Mouse (Mus musculus) frontal cortex, adult 2 months (tissue): ENCODE data around the gene Stfa2l1. TPM values are rescaled to one million over a fixed set of nuclear protein-coding genes. Genes with fewer than 3 reads are reported as not detected.
"Not testable (repeated sequence)": the region's sequence is repeated elsewhere in the genome, so short reads cannot be mapped to it uniquely, and the experiment has no call there.

Experiments
- DNase-seq, 2 experiments: peaks; one replicate each; pipeline ENCODE4 v3.0.0; 2022; ENCODE audit warnings: low spot score in 1 of 2; ENCODE audit errors: extremely low spot score in 1 of 2
- polyA plus RNA-seq: library from polyadenylated mRNA; depleted of rRNA; stranded (reverse); fragments of >200 nt; gene quantifications from 2 replicates; pipeline ENCODE4 v1.2.3, GENCODE M21; 2012; rRNA removed

Gene Stfa2l1
- polyA plus RNA-seq, result not detected in 2 replicates

- no peak for DNase-seq
Measured at GRCm38 (mm10) chr16:36156402-36156975, at the start of gene Stfa2l1. TSS of gene Stfa2l1 (plus strand) at chr16:36156811.

GRCm38 (mm10) chr16:36111486-36111885 is 45.1 kb upstream of the Stfa2l1 start:
- DNase-seq, result not testable (repeated sequence)

- not testable (repeated sequence) for DNase-seq
Measured at GRCm38 (mm10) chr16:36115751-36116150, 40.9 kb upstream of the Stfa2l1 start.

GRCm38 (mm10) chr16:36128092-36128491 is 28.5 kb upstream of the Stfa2l1 start:
- DNase-seq, result no peak

GRCm38 (mm10) chr16:36131141-36131540 is 25.5 kb upstream of the Stfa2l1 start, which contains the start of gene Csta1:
TSS of gene Csta1 (minus strand) at chr16:36131241.
- no peak for DNase-seq

- no peak for DNase-seq
Measured at GRCm38 (mm10) chr16:36138201-36138600, 18.4 kb upstream of the Stfa2l1 start.

GRCm38 (mm10) chr16:36167841-36168240 is 11.2 kb downstream of the Stfa2l1 start:
- DNase-seq, result not testable (repeated sequence)

- no peak for DNase-seq
Measured at GRCm38 (mm10) chr16:36176108-36176507, 19.5 kb downstream of the Stfa2l1 start.

- no peak for DNase-seq
Measured at GRCm38 (mm10) chr16:36179910-36180309, 23.3 kb downstream of the Stfa2l1 start.

GRCm38 (mm10) chr16:36183912-36184311 is 27.3 kb downstream of the Stfa2l1 start, which contains the start of gene Gm5483:
TSS of gene Gm5483 (plus strand) at chr16:36184212.
- DNase-seq, result not testable (repeated sequence)

GRCm38 (mm10) chr16:36199226-36199625 is 42.6 kb downstream of the Stfa2l1 start:
- DNase-seq, result no peak

- no peak for DNase-seq
Measured at GRCm38 (mm10) chr16:36203846-36204245, 47.2 kb downstream of the Stfa2l1 start.

- DNase-seq, result not testable (repeated sequence)
Measured at GRCm38 (mm10) chr16:36205684-36206083, 49.1 kb downstream of the Stfa2l1 start.

- DNase-seq, result no peak
Measured at GRCm38 (mm10) chr16:36209967-36210453, 53.4 kb downstream of the Stfa2l1 start, which contains the start of gene Gm5416. TSS of gene Gm5416 (plus strand) at chr16:36210403.

Other genes starting within 250 kb of the Stfa2l1 start
- gene Parp9, start 218.3 kb upstream of the Stfa2l1 start, polyA plus RNA-seq, result 3.8 and 4.5 TPM in 2 replicates
- 3.0 TPM in 2 replicates for gene Dtx3l, start 217.7 kb upstream of the Stfa2l1 start, polyA plus RNA-seq
- 44.0 and 48.2 TPM in 2 replicates for gene Kpna1, start 178.1 kb upstream of the Stfa2l1 start, polyA plus RNA-seq
- gene Wdr5b, start 115.6 kb upstream of the Stfa2l1 start, polyA plus RNA-seq, result 5.0 and 5.4 TPM in 2 replicates
- gene Fam162a, start 85.2 kb upstream of the Stfa2l1 start, polyA plus RNA-seq, result 99.7 and 111 TPM in 2 replicates
- gene Ccdc58, start 85.1 kb upstream of the Stfa2l1 start, polyA plus RNA-seq, result 21.4 and 26.9 TPM in 2 replicates
- not detected in 2 replicates for gene Csta1, start 25.6 kb upstream of the Stfa2l1 start, polyA plus RNA-seq
- not detected in 2 replicates for gene Gm5483, start 27.4 kb downstream of the Stfa2l1 start, polyA plus RNA-seq
- not detected in 2 replicates for gene Gm5416, start 53.6 kb downstream of the Stfa2l1 start, polyA plus RNA-seq
- gene 2010005H15Rik, start 64.7 kb downstream of the Stfa2l1 start, polyA plus RNA-seq, result not detected in 2 replicates
- not detected in 2 replicates for gene Stfa1, start 120.1 kb downstream of the Stfa2l1 start, polyA plus RNA-seq
- gene BC117090, start 177.5 kb downstream of the Stfa2l1 start, polyA plus RNA-seq, result not detected in 2 replicates
- gene BC100530, start 210.9 kb downstream of the Stfa2l1 start, polyA plus RNA-seq, result not detected in 2 replicates